Mouse (Mus musculus): ENCODE measurements at regions not wholly inside any gene's neighbourhood (a gene's known extent, or its start where the extent isn't known, plus 50 kb on each side); places are given as distances from the start of the nearest gene placed in this dataset.

- DNase-seq (ENCODE audit: low spot score in 2 of 2): no peak
Observed at GRCm38 (mm10) chr1:144452141-144452540, 115.3 kb downstream of the Rgs21 start.

- no peak for DNase-seq (ENCODE audit: low spot score in 2 of 2)
Observed at GRCm38 (mm10) chr1:144451731-144452130, 115.7 kb downstream of the Rgs21 start.

- no peak for DNase-seq (ENCODE audit: low spot score in 2 of 2)
Observed at GRCm38 (mm10) chr1:144436617-144437016, 130.8 kb downstream of the Rgs21 start.

- no peak for DNase-seq (ENCODE audit: low spot score in 2 of 2)
Observed at GRCm38 (mm10) chr1:144432816-144433215, 134.7 kb downstream of the Rgs21 start.

- peak in 1 of 2 experiments; percentile 45 for DNase-seq (ENCODE audit: low spot score in 2 of 2)
Observed at GRCm38 (mm10) chr1:144431535-144432276, 135.8 kb downstream of the Rgs21 start.

- DNase-seq (ENCODE audit: low spot score in 2 of 2): no peak
Observed at GRCm38 (mm10) chr1:144421374-144421773, 146.1 kb downstream of the Rgs21 start.

- DNase-seq (ENCODE audit: low spot score in 2 of 2): peak; percentile 78 to 89
Observed at GRCm38 (mm10) chr1:144406387-144407383, 157.6 kb upstream of the Rgs1 start.

GRCm38 (mm10) chr1:144405724-144406123, 156.7 kb upstream of the Rgs1 start:
- no peak for DNase-seq (ENCODE audit: low spot score in 2 of 2)

- DNase-seq (ENCODE audit: low spot score in 2 of 2): no peak
Observed at GRCm38 (mm10) chr1:144405031-144405430, 156.0 kb upstream of the Rgs1 start.

- DNase-seq (ENCODE audit: low spot score in 2 of 2): peak in 1 of 2 experiments; percentile 43
Observed at GRCm38 (mm10) chr1:144379991-144380594, 131.1 kb upstream of the Rgs1 start.

- DNase-seq (ENCODE audit: low spot score in 2 of 2): no peak
Observed at GRCm38 (mm10) chr1:144374121-144374520, 125.1 kb upstream of the Rgs1 start.

GRCm38 (mm10) chr1:144367492-144367891, 118.5 kb upstream of the Rgs1 start:
- DNase-seq (ENCODE audit: low spot score in 2 of 2): peak; percentile 17 to 85

- DNase-seq (ENCODE audit: low spot score in 2 of 2): no peak
Observed at GRCm38 (mm10) chr1:144355560-144356310, 106.7 kb upstream of the Rgs1 start.

GRCm38 (mm10) chr1:144355041-144355440, 106.0 kb upstream of the Rgs1 start:
- DNase-seq (ENCODE audit: low spot score in 2 of 2): no peak

- DNase-seq (ENCODE audit: low spot score in 2 of 2): no peak
Observed at GRCm38 (mm10) chr1:144353320-144353719, 104.3 kb upstream of the Rgs1 start.

GRCm38 (mm10) chr1:144343820-144344219, 94.8 kb upstream of the Rgs1 start:
- DNase-seq (ENCODE audit: low spot score in 2 of 2): no peak

GRCm38 (mm10) chr1:144343299-144343698, 94.3 kb upstream of the Rgs1 start:
- DNase-seq (ENCODE audit: low spot score in 2 of 2): peak in 1 of 2 experiments; percentile 3

- DNase-seq (ENCODE audit: low spot score in 2 of 2): no peak
Observed at GRCm38 (mm10) chr1:144337572-144337971, 88.5 kb upstream of the Rgs1 start.

- DNase-seq (ENCODE audit: low spot score in 2 of 2): no peak
Observed at GRCm38 (mm10) chr1:144330365-144331050, 81.5 kb upstream of the Rgs1 start.

GRCm38 (mm10) chr1:144319406-144319805, 70.4 kb upstream of the Rgs1 start:
- DNase-seq (ENCODE audit: low spot score in 2 of 2): no peak

All from layer of hippocampus, postnatal 14 days (tissue).